Mouse (Mus musculus): ENCODE data around the gene Pde10a. TPM values are rescaled to one million over a fixed set of nuclear protein-coding genes. Genes with fewer than 3 reads are reported as not detected.

Gene Pde10a
- polyA plus RNA-seq, 1 experiment from 2014 or later: 1.4 TPM

GRCm38 (mm10) chr17:8611916-8612315 is 86.7 kb downstream of the Pde10a start:
- Histone ChIP-seq H3K9ac (no peak overlapping the region), H3K27me3 (replicated peaks) (no peaks in the 10 kb centered on the region), H3K9me3 (no peaks in the 10 kb centered on the region), H3K4me1 (replicated peaks) (no peaks in the 10 kb centered on the region), H3K36me3 (no peaks in the 10 kb centered on the region), H3K4me2 (replicated peaks) (no peak overlapping the region), H3K4me3 (replicated peaks) (no peak overlapping the region), H3K27ac (no peak overlapping the region)
- ATAC-seq: no peak
- 85% methylated on average over 4 of the region's 4 CpGs for WGBS

- Histone ChIP-seq H3K9me3 (no peaks in the 10 kb centered on the region), H3K4me3 (replicated peaks) (no peak overlapping the region), H3K27me3 (replicated peaks) (no peaks in the 10 kb centered on the region), H3K27ac (no peak overlapping the region), H3K9ac (no peak overlapping the region), H3K4me1 (replicated peaks) (no peaks in the 10 kb centered on the region), H3K36me3 (no peaks in the 10 kb centered on the region), H3K4me2 (replicated peaks) (no peak overlapping the region)
- no peak for ATAC-seq
- 31% methylated on average over 7 of the region's 7 CpGs for WGBS
These were observed 88.8 kb downstream of the Pde10a start for GRCm38 (mm10) chr17:8613882-8614551.

GRCm38 (mm10) chr17:8620346-8620745 is 95.2 kb downstream of the Pde10a start:
- Histone ChIP-seq H3K4me2 (replicated peaks) (no peak overlapping the region), H3K27me3 (replicated peaks) (no peaks in the 10 kb centered on the region; the same call in 1 of the 2 replicates), H3K9ac (no peak overlapping the region), H3K36me3 (no peaks in the 10 kb centered on the region), H3K9me3 (no peaks in the 10 kb centered on the region), H3K4me3 (replicated peaks) (no peak overlapping the region), H3K4me1 (replicated peaks) (no peaks in the 10 kb centered on the region), H3K27ac (no peak overlapping the region)
- 47% methylated on average over 5 of the region's 5 CpGs for WGBS
- ATAC-seq: no peak

- no peak overlapping the region for H3K4me2 ChIP-seq (replicated peaks)
- no peaks in the 10 kb centered on the region for H3K36me3 ChIP-seq
- H3K9me3 ChIP-seq: no peaks in the 10 kb centered on the region
- 46% methylated on average over 2 of the region's 2 CpGs for WGBS
- no peak overlapping the region for H3K9ac ChIP-seq
- ATAC-seq: no peak
- no peak overlapping the region for H3K4me3 ChIP-seq (replicated peaks)
- H3K27ac ChIP-seq: no peak overlapping the region
- H3K4me1 ChIP-seq (replicated peaks): no peaks in the 10 kb centered on the region
- no peaks in the 10 kb centered on the region; the same call in 1 of the 2 replicates for H3K27me3 ChIP-seq (replicated peaks)
These were observed 95.9 kb downstream of the Pde10a start for GRCm38 (mm10) chr17:8621105-8621504.

- Histone ChIP-seq H3K9me3 (no peaks in the 10 kb centered on the region), H3K27ac (no peak overlapping the region), H3K4me1 (replicated peaks) (no peaks in the 10 kb centered on the region), H3K27me3 (replicated peaks) (no peaks in the 10 kb centered on the region; the same call in 1 of the 2 replicates), H3K4me3 (replicated peaks) (no peak overlapping the region), H3K36me3 (no peaks in the 10 kb centered on the region), H3K9ac (no peak overlapping the region), H3K4me2 (replicated peaks) (no peak overlapping the region)
- no peak for ATAC-seq
- WGBS: 35% methylated on average over 6 of the region's 6 CpGs
These were observed 96.7 kb downstream of the Pde10a start for GRCm38 (mm10) chr17:8621906-8622305.

GRCm38 (mm10) chr17:8626421-8626820 is 101.2 kb downstream of the Pde10a start:
- H3K4me2 ChIP-seq (replicated peaks): no peak overlapping the region
- no peaks in the 10 kb centered on the region for H3K4me1 ChIP-seq (replicated peaks)
- no peak overlapping the region for H3K27ac ChIP-seq
- no peaks in the 10 kb centered on the region; the same call in 1 of the 2 replicates for H3K27me3 ChIP-seq (replicated peaks)
- H3K36me3 ChIP-seq: no peaks in the 10 kb centered on the region
- H3K4me3 ChIP-seq (replicated peaks): no peak overlapping the region
- no peaks in the 10 kb centered on the region for H3K9me3 ChIP-seq
- WGBS: 74% methylated on average over 8 of the region's 8 CpGs
- no peak for ATAC-seq
- no peak overlapping the region for H3K9ac ChIP-seq

DNA sequence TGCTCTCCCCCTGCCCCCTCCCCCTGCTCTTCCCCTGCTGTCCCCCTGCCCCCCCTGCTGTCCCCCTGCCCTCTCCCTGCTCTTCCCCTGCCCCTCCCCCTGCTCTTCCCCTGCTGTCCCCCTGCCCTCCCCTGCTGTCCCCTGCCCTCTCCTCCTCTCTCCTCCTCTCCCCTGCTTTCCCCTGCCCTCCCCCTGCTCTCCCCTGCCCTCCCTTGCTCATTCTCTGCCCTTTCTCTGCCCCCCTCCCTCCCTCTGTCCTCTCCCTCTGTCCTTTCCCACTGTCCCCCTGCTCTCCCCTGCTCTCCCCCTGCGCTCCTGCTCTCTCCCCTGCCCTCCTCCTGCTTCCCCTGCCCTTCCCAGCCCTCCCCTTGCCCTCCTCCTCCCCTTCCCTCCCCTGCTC is 106.5 kb downstream of the Pde10a start:
- no peak overlapping the region for H3K4me2 ChIP-seq (replicated peaks)
- no peak for ATAC-seq
- H3K4me3 ChIP-seq (replicated peaks): no peak overlapping the region
- no peak overlapping the region for H3K27ac ChIP-seq
- H3K9me3 ChIP-seq: no peaks in the 10 kb centered on the region
- H3K4me1 ChIP-seq (replicated peaks): no peaks in the 10 kb centered on the region
- no peaks in the 10 kb centered on the region for H3K36me3 ChIP-seq
- WGBS: 43% methylated on average over 1 of the region's 1 CpGs
- no peak overlapping the region for H3K9ac ChIP-seq
- no peaks in the 10 kb centered on the region for H3K27me3 ChIP-seq (replicated peaks)

- 61% methylated on average over 8 of the region's 8 CpGs for WGBS
These were observed 108.4 kb downstream of the Pde10a start for GRCm38 (mm10) chr17:8633596-8633995.

GRCm38 (mm10) chr17:8634476-8634875 is 109.3 kb downstream of the Pde10a start:
- Histone ChIP-seq H3K9me3 (no peaks in the 10 kb centered on the region), H3K9ac (no peak overlapping the region), H3K4me2 (replicated peaks) (no peak overlapping the region), H3K27me3 (replicated peaks) (no peaks in the 10 kb centered on the region), H3K4me3 (replicated peaks) (no peak overlapping the region), H3K36me3 (no peaks in the 10 kb centered on the region), H3K4me1 (replicated peaks) (no peaks in the 10 kb centered on the region), H3K27ac (no peak overlapping the region)
- 94% methylated on average over 4 of the region's 4 CpGs for WGBS
- ATAC-seq: no peak

More at GRCm38 (mm10) chr17:8633596-8633995, 108.4 kb downstream of the Pde10a start:
- Histone ChIP-seq H3K9me3 (no peaks in the 10 kb centered on the region), H3K27me3 (replicated peaks) (no peaks in the 10 kb centered on the region), H3K4me2 (replicated peaks) (no peak overlapping the region), H3K36me3 (no peaks in the 10 kb centered on the region), H3K27ac (no peak overlapping the region), H3K4me1 (replicated peaks) (no peaks in the 10 kb centered on the region), H3K4me3 (replicated peaks) (no peak overlapping the region), H3K9ac (no peak overlapping the region)
- ATAC-seq: no peak

GRCm38 (mm10) chr17:8636231-8636630 is 111.1 kb downstream of the Pde10a start:
- Histone ChIP-seq H3K9ac (no peak overlapping the region), H3K27me3 (replicated peaks) (no peaks in the 10 kb centered on the region), H3K4me2 (replicated peaks) (no peak overlapping the region), H3K4me3 (replicated peaks) (no peak overlapping the region), H3K36me3 (no peaks in the 10 kb centered on the region), H3K9me3 (no peaks in the 10 kb centered on the region), H3K4me1 (replicated peaks) (no peaks in the 10 kb centered on the region), H3K27ac (no peak overlapping the region)
- ATAC-seq: no peak
- WGBS: 62% methylated on average over 3 of the region's 3 CpGs

DNA sequence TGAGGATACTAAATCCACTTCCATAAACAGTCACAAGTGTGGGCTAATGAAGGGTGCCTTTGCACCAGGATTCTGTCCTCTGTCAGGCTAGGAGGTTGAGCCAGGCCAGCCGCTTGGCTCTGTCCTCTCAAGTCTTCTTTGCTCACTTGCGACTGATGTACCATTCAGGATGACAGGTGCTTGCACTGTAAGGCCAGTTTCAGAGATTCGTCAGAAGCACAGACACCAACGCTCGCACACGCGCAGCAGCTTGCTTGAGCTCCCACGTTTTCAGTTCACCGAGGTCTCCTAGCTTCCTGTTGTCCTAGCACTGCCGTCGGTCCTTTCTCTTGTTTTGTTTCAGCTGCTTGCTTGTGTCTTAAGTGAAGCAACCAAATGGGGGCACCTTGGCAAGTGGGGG is 111.5 kb downstream of the Pde10a start:
- Histone ChIP-seq H3K4me2 (replicated peaks) (no peak overlapping the region), H3K27me3 (replicated peaks) (no peaks in the 10 kb centered on the region), H3K4me3 (replicated peaks) (no peak overlapping the region), H3K9me3 (no peaks in the 10 kb centered on the region), H3K27ac (no peak overlapping the region), H3K36me3 (no peaks in the 10 kb centered on the region), H3K9ac (no peak overlapping the region), H3K4me1 (replicated peaks) (no peaks in the 10 kb centered on the region)
- no peak for ATAC-seq
- 62% methylated on average over 11 of the region's 11 CpGs for WGBS

- WGBS: 64% methylated on average over 4 of the region's 4 CpGs
- H3K27ac ChIP-seq: no peak overlapping the region
- ATAC-seq: no peak
- H3K27me3 ChIP-seq (replicated peaks): no peaks in the 10 kb centered on the region
- H3K9me3 ChIP-seq: no peaks in the 10 kb centered on the region
- no peak overlapping the region for H3K4me2 ChIP-seq (replicated peaks)
- H3K4me3 ChIP-seq (replicated peaks): no peak overlapping the region
- H3K4me1 ChIP-seq (replicated peaks): no peaks in the 10 kb centered on the region
- H3K9ac ChIP-seq: no peak overlapping the region
- no peaks in the 10 kb centered on the region for H3K36me3 ChIP-seq
These were observed 112.0 kb downstream of the Pde10a start for GRCm38 (mm10) chr17:8637181-8637580.

DNA sequence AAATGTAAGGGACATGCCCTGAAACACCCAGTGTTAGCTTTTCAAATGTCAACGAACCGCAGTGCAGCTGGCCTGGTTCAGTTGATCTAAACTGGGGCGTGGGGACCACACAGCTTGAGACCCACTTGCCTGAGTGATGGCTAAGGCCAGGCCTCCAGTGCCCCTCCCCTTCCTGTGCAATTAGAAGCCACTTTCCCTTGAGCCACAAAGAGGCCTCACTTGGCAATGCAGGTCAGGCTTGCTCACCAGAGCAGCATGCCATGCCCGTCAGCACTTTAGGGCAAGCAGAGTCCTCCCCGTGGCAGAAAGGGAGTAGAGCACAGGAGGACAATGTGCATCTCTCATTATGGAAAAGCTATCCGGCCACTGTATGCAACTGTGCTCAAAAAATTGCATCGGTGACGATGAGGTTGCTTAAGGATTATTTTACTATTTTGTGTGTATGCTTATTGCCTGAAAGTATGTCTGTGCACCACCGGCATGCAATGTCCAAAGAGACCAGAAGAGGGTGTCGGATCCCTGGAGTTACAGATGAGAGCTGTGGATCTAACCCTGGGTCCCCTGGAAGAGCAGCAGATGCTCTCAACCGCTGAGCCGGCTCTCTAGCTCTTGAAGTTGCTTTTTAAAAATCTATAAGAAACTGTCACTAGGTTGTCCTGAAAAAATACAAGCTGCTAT is 114.7 kb downstream of the Pde10a start:
- no peaks in the 10 kb centered on the region for H3K36me3 ChIP-seq
- 72% methylated on average over 12 of the region's 12 CpGs for whole genome bisulfite sequencing
- no peaks in the 10 kb centered on the region for H3K4me1 ChIP-seq (replicated peaks)
- no peak overlapping the region for H3K9ac ChIP-seq
- H3K27ac ChIP-seq: no peak overlapping the region
- H3K27me3 ChIP-seq (replicated peaks): no peaks in the 10 kb centered on the region
- no peak overlapping the region for H3K4me3 ChIP-seq (replicated peaks)
- ATAC-seq: no peak
- H3K4me2 ChIP-seq (replicated peaks): no peak overlapping the region
- no peaks in the 10 kb centered on the region for H3K9me3 ChIP-seq
